Mouse (Mus musculus): ENCODE results near the gene Ikzf1. TPM values are rescaled to one million over a fixed set of nuclear protein-coding genes. Genes with fewer than 3 reads are reported as not detected.

Ikzf1 gene
- polyA plus RNA-seq, 1 experiment from 2014 or later, result 0.39 TPM

GRCm38 (mm10) chr11:11772196-11772595 lies 87.4 kb downstream of the Ikzf1 start:
- H3K9me3 ChIP-seq (ENCODE audit: control insufficient read depth, low read length), result no peaks in the 10 kb centered on the region

DNA sequence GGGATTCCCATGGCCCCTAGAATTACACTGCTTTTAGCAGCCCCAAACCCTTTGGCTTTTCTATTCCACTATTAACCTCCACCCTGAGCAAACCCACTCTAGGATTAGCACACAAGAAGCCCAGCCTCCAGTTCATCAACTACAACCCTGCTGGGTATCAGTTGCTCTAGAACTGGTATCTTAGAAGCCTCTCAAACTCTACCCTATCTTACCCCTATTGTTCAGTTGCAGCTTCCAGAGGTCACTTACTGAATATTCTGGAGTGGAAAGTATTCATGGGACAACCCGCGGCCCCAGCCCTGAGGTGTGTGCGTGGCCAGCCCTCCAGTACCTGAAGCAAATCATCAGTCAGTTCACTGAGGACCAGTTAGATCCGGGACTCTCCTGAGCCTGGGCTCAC lies 89.6 kb downstream of the Ikzf1 start:
- no peak for TF ChIP-seq EP300 (optimal IDR thresholded peaks at IDR 0.05)
- no peak for TF ChIP-seq CTCF (IDR thresholded peaks at IDR 0.05; ENCODE audit: low read depth)
- H3K27me3 ChIP-seq (ENCODE audit: control insufficient read depth, insufficient read depth, low read length), result no peaks in the 10 kb centered on the region
- no peak overlapping the region for H3K9ac ChIP-seq (ENCODE audit: low read length)
- DNase-seq (ENCODE audit: low spot score), result no peak
- H3K4me2 ChIP-seq (replicated peaks; ENCODE audit: low read depth), result no peak overlapping the region
- no peaks in the 10 kb centered on the region for H3K36me3 ChIP-seq (ENCODE audit: control insufficient read depth, insufficient read depth, low read length)
- no peaks in the 10 kb centered on the region for H3K4me1 ChIP-seq (replicated peaks; ENCODE audit: control insufficient read depth, insufficient read depth)
- ATAC-seq (ENCODE audit: low FRiP score, low TSS enrichment), result no peak
- 89% methylated on average over 4 of the region's 4 CpGs for WGBS
- H3K27ac ChIP-seq (replicated peaks), result no peak overlapping the region
- H3K4me3 ChIP-seq (ENCODE audit: low read depth, low read length), result no peak overlapping the region
- H3K9me3 ChIP-seq (ENCODE audit: control insufficient read depth, low read length), result no peaks in the 10 kb centered on the region

More at GRCm38 (mm10) chr11:11772196-11772595, 87.4 kb downstream of the Ikzf1 start:
- H3K4me1 ChIP-seq (replicated peaks; ENCODE audit: control insufficient read depth, insufficient read depth), result no peaks in the 10 kb centered on the region
- no peaks in the 10 kb centered on the region for H3K36me3 ChIP-seq (ENCODE audit: control insufficient read depth, insufficient read depth, low read length)
- TF ChIP-seq CTCF (IDR thresholded peaks at IDR 0.05; ENCODE audit: low read depth), result no peak
- no peaks in the 10 kb centered on the region for H3K27me3 ChIP-seq (ENCODE audit: control insufficient read depth, insufficient read depth, low read length)
- no peak overlapping the region for H3K4me2 ChIP-seq (replicated peaks; ENCODE audit: low read depth)
- 84% methylated on average over 4 of the region's 4 CpGs for WGBS
- DNase-seq (ENCODE audit: low spot score), result no peak
- no peak for ATAC-seq (ENCODE audit: low FRiP score, low TSS enrichment)
- H3K9ac ChIP-seq (ENCODE audit: low read length), result no peak overlapping the region
- no peak overlapping the region for H3K27ac ChIP-seq (replicated peaks)
- no peak overlapping the region for H3K4me3 ChIP-seq (ENCODE audit: low read depth, low read length)

- Histone ChIP-seq H3K27me3 (ENCODE audit: control insufficient read depth, insufficient read depth, low read length) (no peaks in the 10 kb centered on the region), H3K4me2 (replicated peaks; ENCODE audit: low read depth) (no peak overlapping the region), H3K4me3 (ENCODE audit: low read depth, low read length) (no peak overlapping the region), H3K9me3 (ENCODE audit: control insufficient read depth, low read length) (no peaks in the 10 kb centered on the region), H3K27ac (replicated peaks) (no peak overlapping the region), H3K9ac (ENCODE audit: low read length) (no peak overlapping the region), H3K36me3 (ENCODE audit: control insufficient read depth, insufficient read depth, low read length) (no peaks in the 10 kb centered on the region), H3K4me1 (replicated peaks; ENCODE audit: control insufficient read depth, insufficient read depth) (no peaks in the 10 kb centered on the region)
- TF ChIP-seq CTCF (IDR thresholded peaks at IDR 0.05; ENCODE audit: low read depth), result no peak
- no peak for TF ChIP-seq EP300 (optimal IDR thresholded peaks at IDR 0.05)
- ATAC-seq (ENCODE audit: low FRiP score, low TSS enrichment) (no peak), DNase-seq (ENCODE audit: low spot score) (no peak)
- WGBS, result 86% methylated on average over 5 of the region's 5 CpGs
These were observed 90.1 kb downstream of the Ikzf1 start for GRCm38 (mm10) chr11:11774893-11775292.

DNA sequence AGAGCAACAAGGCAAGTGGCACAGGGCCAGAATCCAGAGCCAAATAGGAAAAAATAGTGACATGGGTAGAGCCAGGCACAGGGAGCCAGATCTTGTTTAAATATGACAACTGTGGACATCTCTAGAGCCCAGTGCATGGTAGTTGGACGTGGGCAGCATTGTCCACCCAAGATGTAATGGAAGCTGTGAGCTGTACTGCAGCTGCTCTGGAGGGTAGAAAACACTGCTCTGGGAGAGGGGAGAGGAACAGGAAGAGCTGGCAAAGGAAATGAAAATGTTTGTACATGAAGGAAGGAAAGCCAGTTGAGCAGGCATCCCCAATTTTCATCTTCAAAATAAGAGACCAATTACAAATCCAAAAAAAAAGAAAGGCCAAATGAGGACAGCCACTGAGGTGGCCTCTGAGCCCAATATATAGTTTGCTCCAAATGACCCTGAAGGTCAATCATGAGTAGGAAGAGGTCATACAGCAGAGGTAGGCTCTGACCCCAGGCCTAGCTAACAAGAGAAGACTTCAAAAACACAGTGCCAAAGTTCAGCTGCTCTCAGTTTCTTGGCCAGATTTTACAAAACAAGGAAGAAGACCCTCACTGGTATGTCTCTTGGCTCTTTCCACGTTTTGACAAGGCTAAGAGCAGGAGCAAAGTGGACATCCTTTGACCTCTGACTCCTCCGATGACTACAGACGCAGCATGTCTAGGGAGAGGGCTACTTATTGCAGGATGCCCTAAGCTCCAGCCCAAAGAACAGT lies 91.4 kb downstream of the Ikzf1 start:
- H3K36me3 ChIP-seq (ENCODE audit: control insufficient read depth, insufficient read depth, low read length), result no peaks in the 10 kb centered on the region
- H3K4me1 ChIP-seq (replicated peaks; ENCODE audit: control insufficient read depth, insufficient read depth), result no peaks in the 10 kb centered on the region
- H3K4me2 ChIP-seq (replicated peaks; ENCODE audit: low read depth), result no peak overlapping the region
- ATAC-seq (ENCODE audit: low FRiP score, low TSS enrichment) (no peak), DNase-seq (ENCODE audit: low spot score) (no peak)
- no peak overlapping the region for H3K9ac ChIP-seq (ENCODE audit: low read length)
- H3K4me3 ChIP-seq (ENCODE audit: low read depth, low read length), result no peak overlapping the region
- H3K27ac ChIP-seq (replicated peaks), result no peak overlapping the region
- WGBS, result 74% methylated on average over 4 of the region's 4 CpGs
- H3K27me3 ChIP-seq (ENCODE audit: control insufficient read depth, insufficient read depth, low read length), result no peaks in the 10 kb centered on the region
- TF ChIP-seq EP300 (optimal IDR thresholded peaks at IDR 0.05), result no peak
- TF ChIP-seq CTCF (IDR thresholded peaks at IDR 0.05; ENCODE audit: low read depth), result no peak
- no peaks in the 10 kb centered on the region for H3K9me3 ChIP-seq (ENCODE audit: control insufficient read depth, low read length)

GRCm38 (mm10) chr11:11776822-11777174 lies 92.0 kb downstream of the Ikzf1 start:
- no peak for ATAC-seq (ENCODE audit: low FRiP score, low TSS enrichment)
- no peak for TF ChIP-seq EP300 (optimal IDR thresholded peaks at IDR 0.05)
- no peak for TF ChIP-seq CTCF (IDR thresholded peaks at IDR 0.05; ENCODE audit: low read depth)
- H3K36me3 ChIP-seq (ENCODE audit: control insufficient read depth, insufficient read depth, low read length), result no peaks in the 10 kb centered on the region
- H3K27me3 ChIP-seq (ENCODE audit: control insufficient read depth, insufficient read depth, low read length), result no peaks in the 10 kb centered on the region
- no peak overlapping the region for H3K27ac ChIP-seq (replicated peaks)
- no peak overlapping the region for H3K4me3 ChIP-seq (ENCODE audit: low read depth, low read length)
- H3K4me1 ChIP-seq (replicated peaks; ENCODE audit: control insufficient read depth, insufficient read depth), result no peaks in the 10 kb centered on the region
- 80% methylated on average over 7 of the region's 7 CpGs for WGBS
- no peak for DNase-seq (ENCODE audit: low spot score)
- H3K4me2 ChIP-seq (replicated peaks; ENCODE audit: low read depth), result no peak overlapping the region
- no peak overlapping the region for H3K9ac ChIP-seq (ENCODE audit: low read length)
- no peaks in the 10 kb centered on the region for H3K9me3 ChIP-seq (ENCODE audit: control insufficient read depth, low read length)

DNA sequence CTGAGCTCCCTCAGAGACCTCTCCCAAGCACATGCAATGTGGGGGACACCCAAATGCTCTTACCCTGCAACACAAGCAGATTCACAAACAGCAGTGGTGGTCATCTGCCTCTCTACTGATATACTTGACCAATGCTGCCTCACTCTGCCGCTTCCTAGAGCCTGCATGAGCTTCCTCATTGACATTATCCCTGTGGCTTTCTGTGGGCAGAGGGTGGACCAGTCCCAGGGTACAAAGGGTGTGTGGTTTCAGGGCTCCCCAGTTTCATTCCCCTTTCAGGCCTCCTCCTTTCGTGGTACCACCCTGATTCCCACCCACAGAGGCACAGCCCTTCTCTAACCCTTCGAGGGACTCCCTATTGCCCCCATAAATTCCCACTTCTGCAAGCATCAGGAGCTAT lies 92.4 kb downstream of the Ikzf1 start:
- no peak overlapping the region for H3K4me2 ChIP-seq (replicated peaks; ENCODE audit: low read depth)
- no peak overlapping the region for H3K9ac ChIP-seq (ENCODE audit: low read length)
- no peaks in the 10 kb centered on the region for H3K36me3 ChIP-seq (ENCODE audit: control insufficient read depth, insufficient read depth, low read length)
- no peak for ATAC-seq (ENCODE audit: low FRiP score, low TSS enrichment)
- H3K4me1 ChIP-seq (replicated peaks; ENCODE audit: control insufficient read depth, insufficient read depth), result no peaks in the 10 kb centered on the region
- DNase-seq (ENCODE audit: low spot score), result no peak
- no peak overlapping the region for H3K27ac ChIP-seq (replicated peaks)
- H3K9me3 ChIP-seq (ENCODE audit: control insufficient read depth, low read length), result no peaks in the 10 kb centered on the region
- H3K4me3 ChIP-seq (ENCODE audit: low read depth, low read length), result no peak overlapping the region
- WGBS, result 65% methylated on average over 3 of the region's 3 CpGs
- TF ChIP-seq CTCF (IDR thresholded peaks at IDR 0.05; ENCODE audit: low read depth), result no peak
- no peak for TF ChIP-seq EP300 (optimal IDR thresholded peaks at IDR 0.05)
- H3K27me3 ChIP-seq (ENCODE audit: control insufficient read depth, insufficient read depth, low read length), result no peaks in the 10 kb centered on the region
